Mouse (Mus musculus): ENCODE results near the gene Fam193b. TPM values are rescaled to one million over a fixed set of nuclear protein-coding genes. Genes with fewer than 3 reads are reported as not detected.
A peak's percentile ranks its signal among the peaks of the same experiment; 100 is the strongest.
"Not testable (repeated sequence)": the region's sequence is repeated elsewhere in the genome, so short reads cannot be mapped to it uniquely, and the experiment has no call there.

Fam193b gene
- 18.4 and 28.0 TPM in 2 replicates for total RNA-seq (2017)

DNA sequence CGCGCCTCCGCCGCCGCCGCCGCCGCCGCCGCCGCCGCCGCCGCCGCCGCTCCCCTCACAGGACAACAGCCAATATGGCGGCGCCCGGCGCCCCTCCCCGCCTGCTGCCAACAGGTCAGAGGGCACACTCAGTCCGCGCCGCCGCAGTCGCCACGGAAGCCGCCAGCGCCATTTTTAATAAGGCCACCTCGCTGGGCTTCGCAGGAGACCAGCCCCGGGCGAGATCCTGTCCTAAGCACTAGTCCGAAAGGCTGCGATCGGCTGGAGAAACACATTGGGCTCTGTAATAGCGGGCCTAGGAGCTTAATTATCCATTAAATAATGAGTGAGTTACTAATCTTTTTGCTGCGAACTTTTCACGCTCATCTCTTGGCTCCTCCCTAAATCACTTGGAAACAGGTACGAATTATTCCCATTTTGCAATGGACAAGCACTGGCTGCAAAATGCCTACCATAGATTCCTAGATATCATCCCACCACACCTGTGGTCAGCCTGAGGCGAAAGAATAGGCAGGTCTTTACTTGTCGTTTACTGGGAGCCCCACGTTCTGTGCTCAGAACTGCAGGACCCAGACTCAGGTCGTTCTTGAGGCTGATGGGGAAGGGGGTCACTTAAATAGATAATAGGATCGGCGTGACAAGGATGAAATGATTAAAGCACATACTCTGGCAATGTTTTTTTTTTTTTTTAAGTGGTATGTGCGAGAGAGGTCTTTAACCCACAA lies at the start of gene Fam193b:
Gene Fam193b, minus strand, starts transcription at position 94 of the 725 bp plus-strand sequence.
- ATAC-seq (replicated peaks; ENCODE audit: low read depth, poor library complexity, severe bottlenecking) = peak; percentile 94

DNA sequence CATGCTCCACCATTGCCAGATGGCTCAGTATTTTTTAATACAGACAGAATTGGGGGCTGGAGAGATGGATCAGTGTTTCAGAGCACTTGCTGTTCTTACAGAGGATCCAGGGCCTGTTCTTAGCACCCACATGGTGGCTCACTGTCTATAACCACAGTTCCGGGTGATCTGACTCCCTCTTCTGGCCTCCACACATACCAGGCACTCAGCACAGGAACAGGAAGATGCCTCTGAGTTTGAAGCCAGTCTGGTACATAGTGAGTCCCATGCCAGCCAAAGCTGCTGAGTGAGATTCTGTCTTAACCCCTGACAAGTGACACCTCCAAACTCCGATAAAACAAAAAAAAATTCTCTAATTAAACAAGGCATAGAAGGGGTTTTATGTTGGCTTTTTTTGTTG lies 49.4 kb upstream of the Fam193b start:
- ATAC-seq (replicated peaks; ENCODE audit: low read depth, poor library complexity, severe bottlenecking) = no peak

DNA sequence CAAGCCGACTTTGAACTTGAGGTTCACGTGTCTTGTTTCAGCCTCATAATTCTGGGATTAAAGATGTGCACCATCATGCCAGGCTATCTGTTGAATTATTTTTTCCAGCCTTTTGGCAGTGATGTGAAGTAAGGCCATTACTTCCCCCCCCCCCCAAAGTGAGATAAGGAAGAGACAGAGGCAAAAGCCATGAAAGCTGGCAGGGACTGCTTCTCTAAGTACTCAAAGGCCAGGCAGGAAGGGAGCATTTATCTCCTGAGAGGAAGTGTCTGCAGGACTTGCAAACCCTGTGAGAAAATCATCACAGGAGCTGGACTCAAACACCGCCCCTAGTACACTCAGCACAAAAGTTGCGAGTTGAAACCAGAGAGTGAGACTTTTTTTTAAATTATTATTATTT lies 48.4 kb upstream of the Fam193b start:
- ATAC-seq (replicated peaks; ENCODE audit: low read depth, poor library complexity, severe bottlenecking) = no peak

DNA sequence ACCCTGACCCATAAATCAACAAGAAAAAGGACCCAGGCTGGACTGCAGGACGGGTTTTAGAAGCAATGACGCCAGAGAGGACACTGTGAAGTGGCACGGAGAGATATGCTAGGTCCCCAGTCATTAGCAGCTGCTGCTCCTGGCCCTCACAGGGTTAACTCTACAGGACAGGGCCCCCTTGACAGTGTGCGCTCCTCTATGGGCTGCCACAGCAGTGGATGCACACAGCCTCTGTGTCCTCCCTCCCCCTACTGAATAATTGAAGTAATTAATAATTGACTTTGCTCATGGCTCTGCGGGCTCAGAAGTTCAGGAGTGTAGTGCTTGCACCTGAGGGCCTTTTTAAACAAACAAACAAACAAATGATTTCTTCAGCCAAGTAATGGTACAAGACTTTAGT lies 42.6 kb upstream of the Fam193b start:
- ATAC-seq (replicated peaks; ENCODE audit: low read depth, poor library complexity, severe bottlenecking) = no peak

DNA sequence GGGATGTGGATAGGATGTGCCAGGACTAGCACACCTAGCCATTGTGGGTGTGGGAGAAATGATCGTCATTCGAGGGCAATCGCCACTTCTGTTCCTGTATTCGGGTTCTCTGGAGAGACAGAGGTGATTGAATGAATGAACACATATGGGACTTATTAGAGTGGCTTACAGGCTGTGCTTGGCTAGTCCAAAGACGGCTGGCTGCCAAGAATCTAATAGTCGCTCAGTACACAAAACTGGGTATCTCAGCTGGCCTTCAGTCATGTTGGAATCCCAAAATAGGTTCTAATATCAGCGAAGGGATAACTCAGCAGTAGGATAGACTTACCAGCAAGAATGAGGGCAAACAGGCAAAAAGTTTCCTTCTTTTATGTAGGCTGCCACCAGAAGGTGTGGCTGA lies 41.1 kb upstream of the Fam193b start:
- ATAC-seq (replicated peaks; ENCODE audit: low read depth, poor library complexity, severe bottlenecking) = no peak

DNA sequence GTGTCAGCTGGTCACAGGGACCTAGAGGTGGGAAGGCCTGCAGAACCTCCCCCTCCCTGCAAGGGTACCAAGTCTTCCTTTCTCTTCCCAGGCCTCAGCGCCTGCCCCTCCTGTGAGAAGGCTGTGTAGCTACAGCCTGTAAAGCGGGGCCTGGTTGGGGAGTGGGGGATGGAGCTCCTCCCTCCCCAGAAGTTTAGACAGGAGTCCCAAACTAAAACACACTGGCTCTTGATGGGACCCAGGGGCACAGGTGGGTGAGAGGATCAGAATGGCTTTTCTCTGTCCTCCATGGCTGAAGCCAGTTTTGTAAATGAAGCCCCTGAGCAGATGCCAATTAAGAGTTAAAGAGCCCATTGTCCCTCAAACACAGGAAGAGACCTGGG lies 36.7 kb upstream of the Fam193b start:
- ATAC-seq (replicated peaks; ENCODE audit: low read depth, poor library complexity, severe bottlenecking) = no peak

DNA sequence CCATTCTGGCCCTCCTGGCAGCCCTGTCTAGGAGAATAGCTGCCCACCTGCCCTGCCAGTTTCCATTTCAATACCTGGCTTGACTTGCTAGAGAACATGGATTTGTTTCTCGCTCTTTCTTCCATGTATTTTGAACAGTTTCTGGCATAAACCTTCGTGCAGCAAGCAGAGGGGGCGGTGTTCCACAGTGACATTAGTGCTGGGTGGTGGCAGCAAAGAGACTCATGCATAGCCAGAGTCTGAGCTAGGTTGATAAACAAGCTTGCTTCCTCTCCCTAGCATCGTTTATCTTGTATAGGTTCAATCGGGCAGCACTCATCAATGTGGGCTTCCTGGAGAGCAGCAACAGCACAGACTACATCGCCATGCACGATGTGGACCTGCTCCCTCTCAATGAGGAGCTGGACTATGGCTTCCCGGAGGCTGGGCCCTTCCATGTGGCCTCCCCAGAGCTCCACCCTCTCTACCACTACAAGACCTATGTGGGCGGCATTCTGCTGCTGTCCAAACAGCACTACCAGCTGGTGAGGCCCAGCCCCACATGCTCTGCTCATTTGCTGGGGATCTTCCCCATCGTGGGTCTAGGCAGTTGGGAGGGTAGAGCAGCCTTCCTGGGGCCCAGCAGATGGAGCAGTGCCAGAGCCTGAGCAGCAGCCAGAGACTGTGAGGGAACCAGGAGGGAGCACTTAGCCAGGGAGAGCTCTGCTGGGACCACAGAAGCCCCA lies 36.1 kb upstream of the Fam193b start:
- ATAC-seq (replicated peaks; ENCODE audit: low read depth, poor library complexity, severe bottlenecking) = no peak

DNA sequence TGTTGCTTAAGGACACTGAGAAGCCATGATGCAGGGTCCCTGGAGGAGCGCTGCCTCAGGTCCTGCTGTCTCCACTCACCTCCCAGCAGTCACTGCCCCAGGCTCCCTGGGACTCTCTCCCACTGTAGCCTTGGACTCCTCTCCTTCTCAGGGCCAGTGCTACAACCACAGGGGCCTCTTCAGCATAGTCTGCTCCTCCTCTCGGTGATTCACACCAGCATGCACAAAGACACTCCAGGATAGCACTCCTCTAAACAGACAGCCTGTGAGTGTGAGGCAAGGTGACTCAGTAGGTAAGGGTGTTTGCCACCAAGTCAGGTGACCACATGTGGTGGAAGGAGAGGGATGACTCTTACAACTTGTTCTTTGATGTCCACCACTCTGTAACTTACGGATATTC lies 33.7 kb upstream of the Fam193b start:
- no peak for ATAC-seq (replicated peaks; ENCODE audit: low read depth, poor library complexity, severe bottlenecking)

DNA sequence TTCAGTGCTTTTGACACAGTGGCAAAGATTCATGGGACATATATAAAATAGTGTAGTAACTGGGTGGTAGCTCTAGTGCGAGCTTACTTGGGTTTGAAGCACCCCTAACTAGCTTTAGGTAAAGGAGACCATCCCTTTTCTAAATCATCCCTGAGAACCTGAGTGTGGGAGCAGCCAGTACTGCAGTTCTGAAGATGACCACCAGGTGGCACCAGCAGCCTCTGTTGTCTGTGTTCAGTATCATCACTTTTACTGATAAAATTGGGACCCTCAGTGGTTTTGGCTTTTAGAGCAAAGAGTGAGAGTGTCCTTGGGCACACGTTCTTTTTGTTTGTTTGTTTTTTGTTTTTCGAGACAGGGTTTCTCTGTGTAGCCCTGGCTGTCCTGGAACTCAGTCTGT lies 30.7 kb upstream of the Fam193b start:
- ATAC-seq (replicated peaks; ENCODE audit: low read depth, poor library complexity, severe bottlenecking) = peak; percentile 46

DNA sequence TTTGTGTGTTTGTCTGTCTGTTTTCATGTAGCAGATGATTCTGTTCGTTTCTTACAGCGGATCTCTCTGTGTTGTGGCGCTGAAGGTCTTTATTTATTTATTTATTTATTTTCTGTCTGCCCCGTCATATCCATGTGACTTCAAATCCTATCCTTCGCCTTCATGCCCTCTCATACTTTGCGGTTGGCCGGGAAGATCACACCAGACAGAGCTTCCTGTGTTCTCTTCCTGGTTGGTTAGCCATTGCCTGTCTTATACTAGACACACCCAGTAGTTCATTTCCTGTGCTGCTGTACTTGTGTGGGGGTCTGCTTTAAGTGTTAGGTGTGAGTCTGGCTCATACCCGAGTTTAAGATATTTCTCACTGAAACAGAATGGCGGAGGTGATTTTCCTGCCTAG lies 29.7 kb upstream of the Fam193b start:
- ATAC-seq (replicated peaks; ENCODE audit: low read depth, poor library complexity, severe bottlenecking) = peak; percentile 85

DNA sequence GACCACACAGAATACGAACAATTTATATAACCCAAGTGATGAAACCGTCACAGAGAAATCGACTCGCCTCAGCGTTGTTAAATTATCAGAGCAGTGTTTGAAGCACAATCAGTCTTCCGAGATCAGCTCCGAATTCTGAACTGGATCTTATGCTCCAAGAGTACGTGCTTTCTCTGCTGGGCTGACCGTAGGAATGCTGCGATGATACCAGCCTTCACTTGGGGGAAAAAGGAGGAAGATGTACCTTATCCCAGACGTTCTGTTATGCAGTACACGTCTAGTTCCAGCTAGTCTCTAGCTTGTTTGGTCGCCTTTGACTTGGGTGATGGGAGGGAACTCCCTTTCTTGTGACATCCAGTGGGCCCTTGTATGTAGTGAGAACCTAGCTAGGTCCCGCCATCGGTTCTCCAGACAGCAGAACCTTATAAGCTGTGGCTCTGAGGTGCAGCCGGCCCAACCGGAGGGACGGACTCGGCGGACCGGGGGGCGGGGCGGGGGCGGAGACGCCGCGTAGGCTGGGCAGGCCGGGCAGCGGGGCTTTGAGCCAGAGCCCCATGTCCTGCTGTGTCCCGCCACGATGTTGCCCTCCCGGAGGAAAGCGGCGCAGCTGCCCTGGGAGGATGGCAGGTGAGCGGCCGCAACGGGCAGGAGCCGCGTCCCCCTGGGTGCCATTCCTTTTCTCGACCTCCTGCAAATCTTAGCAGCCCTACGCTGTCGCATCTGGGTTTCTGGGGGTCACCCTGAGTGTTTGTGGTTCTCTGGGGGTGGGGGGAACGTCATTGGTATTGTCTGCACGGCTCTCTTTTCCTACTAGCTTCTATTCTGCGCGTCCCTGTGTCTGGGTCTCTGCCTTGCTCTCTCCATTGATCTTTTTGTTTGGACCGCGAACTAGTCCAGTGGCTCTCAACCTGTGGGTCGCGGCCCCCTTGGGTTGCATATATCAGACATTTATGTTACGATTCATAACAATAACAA lies 28.9 kb upstream of the Fam193b start, which contains the start of gene B4galt7:
Gene B4galt7, plus strand, starts transcription at position 331 of the 975 bp plus-strand sequence.
- ATAC-seq (replicated peaks; ENCODE audit: low read depth, poor library complexity, severe bottlenecking) = peak; percentile 68

DNA sequence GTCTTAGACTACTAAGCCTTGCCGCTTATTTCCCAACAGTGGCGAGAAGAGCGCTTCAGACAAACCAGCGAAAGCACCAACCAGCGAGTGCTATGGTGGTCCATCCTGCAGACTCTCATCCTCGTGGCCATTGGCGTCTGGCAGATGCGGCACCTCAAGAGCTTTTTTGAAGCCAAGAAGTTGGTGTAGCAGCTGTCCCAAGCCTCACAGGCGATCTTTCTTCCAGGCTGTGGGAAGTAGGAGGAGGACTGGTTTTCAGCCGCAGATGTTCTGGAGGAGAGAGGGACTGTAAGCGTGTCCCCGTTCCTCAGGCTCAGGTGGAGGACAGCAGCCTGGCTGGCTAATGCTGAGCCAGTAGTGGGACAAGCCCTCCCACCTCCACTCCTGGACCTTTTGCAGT lies 25.9 kb upstream of the Fam193b start:
- ATAC-seq (replicated peaks; ENCODE audit: low read depth, poor library complexity, severe bottlenecking) = no peak

DNA sequence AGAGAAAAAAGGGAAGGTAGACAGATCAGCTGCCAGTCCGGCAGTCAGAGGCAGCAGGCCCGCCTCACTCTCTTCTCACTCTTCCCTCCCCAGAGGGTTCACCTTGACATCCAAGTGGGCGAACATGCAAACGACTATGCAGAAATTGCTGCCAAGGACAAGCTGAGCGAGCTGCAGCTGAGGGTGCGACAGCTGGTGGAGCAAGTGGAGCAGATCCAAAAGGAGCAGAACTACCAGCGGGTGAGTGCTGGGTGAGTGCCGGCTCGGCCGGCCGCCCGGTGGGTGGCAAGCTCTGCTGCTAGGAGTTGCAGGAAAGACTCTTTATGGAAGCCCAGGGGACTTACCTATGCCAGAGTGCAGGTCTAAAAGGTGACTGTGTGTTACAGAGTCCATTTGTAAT lies 24.5 kb upstream of the Fam193b start:
- ATAC-seq (replicated peaks; ENCODE audit: low read depth, poor library complexity, severe bottlenecking) = no peak

DNA sequence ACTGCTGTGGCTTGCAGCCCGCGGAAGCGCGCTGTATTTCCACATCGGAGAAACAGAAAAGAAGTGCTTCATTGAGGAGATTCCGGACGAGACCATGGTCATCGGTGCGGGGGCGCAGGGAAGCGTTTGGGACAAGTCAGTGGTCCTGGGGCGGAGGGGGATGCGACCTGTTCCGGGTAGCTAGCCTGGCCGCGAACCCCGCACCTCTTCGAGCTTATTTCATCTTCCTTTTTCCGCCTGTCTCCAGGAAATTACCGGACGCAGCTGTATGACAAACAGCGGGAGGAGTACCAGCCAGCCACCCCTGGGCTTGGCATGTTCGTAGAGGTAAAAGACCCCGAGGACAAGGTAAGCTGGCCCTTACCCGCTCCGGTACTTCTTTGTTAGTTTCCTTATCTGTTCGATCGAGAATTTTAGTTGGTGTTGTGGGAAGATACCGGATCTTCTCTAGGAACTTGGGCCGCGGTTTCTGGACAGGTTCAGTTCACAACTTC lies 22.4 kb upstream of the Fam193b start:
- ATAC-seq (replicated peaks; ENCODE audit: low read depth, poor library complexity, severe bottlenecking) = 0 out of 2 replicates have a peak, but pooled peaks have one; percentile 11

DNA sequence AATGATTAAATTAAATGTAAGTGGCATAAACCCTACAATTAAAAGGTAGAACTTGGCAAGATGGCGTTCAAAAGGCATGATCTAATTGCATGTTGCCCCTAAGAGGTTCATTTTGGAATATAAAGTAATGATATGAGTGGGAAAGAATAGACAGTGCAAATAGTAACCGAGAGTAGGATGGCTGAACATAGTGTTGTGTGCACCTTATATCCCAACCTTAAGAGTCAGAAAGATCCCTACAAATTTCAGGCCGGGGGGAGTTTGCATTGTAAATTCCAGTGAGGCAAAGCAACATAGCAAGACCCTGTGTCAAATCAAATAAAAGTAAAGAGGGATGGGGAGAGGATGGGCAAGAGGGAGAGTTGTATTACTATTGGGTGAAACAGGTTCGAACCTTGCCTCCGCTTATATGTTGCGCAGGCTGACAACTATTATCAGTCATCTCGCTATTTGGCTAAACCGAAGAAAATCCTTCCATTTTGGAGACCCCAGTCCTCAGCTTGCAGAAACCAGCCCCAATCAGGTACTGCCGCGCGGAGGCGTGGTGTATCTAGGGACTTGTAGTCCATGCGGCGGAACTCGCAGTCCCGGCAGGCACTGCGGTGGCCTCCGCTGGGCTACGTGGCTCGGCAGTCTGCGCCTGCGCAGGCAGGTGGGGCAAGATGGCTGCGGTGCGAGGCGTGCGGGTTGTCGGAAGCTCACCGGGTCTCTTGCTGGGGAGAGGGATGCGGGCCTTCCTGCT lies 21.8 kb upstream of the Fam193b start:
- peak; percentile 99 for ATAC-seq (replicated peaks; ENCODE audit: low read depth, poor library complexity, severe bottlenecking)

DNA sequence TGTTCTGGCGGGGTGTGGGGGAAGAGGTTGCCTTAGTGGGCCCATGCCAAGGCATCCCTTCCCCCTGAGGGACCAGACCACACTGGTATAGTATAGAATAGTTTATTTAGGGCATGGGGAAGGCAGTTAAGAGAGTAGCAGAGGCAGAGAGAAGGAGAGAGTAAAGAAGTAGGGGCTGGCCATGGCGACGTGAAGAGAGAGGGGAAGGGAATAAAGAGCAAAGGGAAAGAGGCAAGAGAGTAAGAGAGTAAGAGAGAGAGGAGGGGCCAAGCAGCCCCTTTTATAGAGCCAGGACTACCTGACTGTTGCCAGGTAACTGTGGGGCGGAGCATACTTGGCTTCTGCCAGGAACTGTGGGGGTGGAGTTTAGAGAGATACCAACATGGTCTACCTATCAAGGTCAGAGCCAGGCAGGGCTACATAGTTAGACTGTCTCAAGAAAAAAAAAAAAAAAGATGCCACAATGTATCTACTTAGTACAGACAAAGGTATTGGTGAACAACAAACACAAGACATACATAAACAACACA lies 21.1 kb upstream of the Fam193b start:
- no peak for ATAC-seq (replicated peaks; ENCODE audit: low read depth, poor library complexity, severe bottlenecking)

DNA sequence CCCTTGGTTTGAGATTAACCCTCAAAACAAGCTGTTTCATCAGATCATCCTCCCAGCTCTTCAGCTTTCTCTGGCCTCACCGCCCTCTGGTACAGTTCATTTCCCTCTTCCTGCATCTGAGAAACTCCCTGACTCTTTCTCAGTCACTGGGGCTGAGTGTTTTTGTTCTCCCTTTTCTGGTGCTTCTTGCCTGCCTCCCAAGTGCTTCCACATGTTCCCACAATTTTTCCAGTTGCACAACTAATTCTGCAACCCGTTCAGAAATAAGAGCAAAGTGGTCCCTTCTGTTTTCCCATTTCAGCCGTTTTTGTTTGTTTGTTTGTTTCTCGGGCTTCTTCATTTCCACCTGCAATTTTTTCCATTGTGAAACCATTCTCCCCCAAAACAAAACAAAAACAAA lies 7.2 kb upstream of the Fam193b start:
- ATAC-seq (replicated peaks; ENCODE audit: low read depth, poor library complexity, severe bottlenecking) = no peak

DNA sequence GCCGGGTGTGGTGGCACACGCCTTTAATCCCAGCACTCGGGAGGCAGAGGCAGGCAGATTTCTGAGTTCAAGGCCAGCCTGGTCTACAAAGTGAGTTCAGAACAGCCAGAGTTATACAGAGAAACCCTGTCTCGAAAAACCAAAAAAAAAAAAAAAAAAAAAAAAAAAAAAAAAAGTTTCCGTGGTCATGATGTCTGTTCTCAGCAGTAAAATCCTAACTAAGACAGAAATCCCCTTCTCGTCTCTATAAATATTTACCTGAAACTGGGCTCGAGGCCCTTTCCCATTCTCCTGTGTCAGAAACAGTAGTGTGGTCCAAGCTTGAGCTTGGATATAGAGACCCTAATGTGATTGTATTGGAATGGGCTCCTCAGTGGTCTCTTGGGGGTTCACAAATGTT lies 6.0 kb upstream of the Fam193b start:
- not testable (repeated sequence) for ATAC-seq (replicated peaks; ENCODE audit: low read depth, poor library complexity, severe bottlenecking)

DNA sequence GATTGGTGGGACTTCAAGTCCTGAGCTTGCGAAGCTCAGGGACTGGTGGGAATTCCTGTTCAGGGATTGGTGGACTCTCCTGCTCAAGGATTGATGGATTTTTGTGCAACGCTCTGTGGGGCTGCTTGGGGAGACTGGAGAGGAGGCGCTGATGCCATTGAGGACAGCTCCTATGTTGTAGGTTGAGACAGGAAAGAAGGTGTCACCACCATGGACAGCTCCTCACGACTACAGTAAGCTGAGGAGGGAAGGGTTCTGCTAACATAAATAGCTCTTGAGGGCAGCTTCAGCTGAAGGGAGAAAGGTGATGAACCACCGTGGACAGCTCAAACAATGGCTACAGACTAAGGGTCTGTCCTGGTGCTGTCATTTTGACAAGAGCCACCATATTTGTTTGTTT lies 5.0 kb upstream of the Fam193b start:
- no peak for ATAC-seq (replicated peaks; ENCODE audit: low read depth, poor library complexity, severe bottlenecking)

Data from common myeloid progenitor, adult 5-6 weeks (primary cell).